Mouse (Mus musculus) erythroblast, embryonic 14.5 days (primary cell): Measurements from ENCODE around the gene Fat3. TPM values are rescaled to one million over a fixed set of nuclear protein-coding genes. Genes with fewer than 3 reads are reported as not detected.

Experiments used
- H3K27me3 ChIP-seq: 2 replicates; pipeline ENCODE4 v1.6.1; 2012; ENCODE audit warnings: inconsistent platforms; ENCODE audit not compliant: control insufficient read depth
- H3K36me3 ChIP-seq: 2 replicates; pipeline ENCODE4 v1.6.1; 2012; ENCODE audit warnings: mild to moderate bottlenecking, inconsistent platforms; ENCODE audit not compliant: control insufficient read depth
- H3K4me1 ChIP-seq: 2 replicates; pipeline ENCODE4 v1.6.1; 2012; ENCODE audit warnings: inconsistent platforms; ENCODE audit not compliant: control insufficient read depth
- H3K4me3 ChIP-seq: replicated peaks from 2 replicates; pipeline ENCODE3; 2012; ENCODE audit warnings: moderate library complexity, mild to moderate bottlenecking, inconsistent platforms
- H3K9me3 ChIP-seq: 2 replicates; pipeline ENCODE4 v1.6.1; 2012; ENCODE audit warnings: low read length, inconsistent platforms, mixed read lengths; ENCODE audit not compliant: control insufficient read depth
- GATA1 ChIP-seq: IDR thresholded peaks from 2 replicates; pipeline ENCODE4 v1.6.1; 2012; ENCODE audit warnings: low read length, inconsistent platforms, mixed read lengths
- TAL1 ChIP-seq: IDR thresholded peaks from 3 replicates; pipeline ENCODE4 v1.6.1; 2012; ENCODE audit warnings: low read length, inconsistent platforms, mixed read lengths
- polyA plus RNA-seq: library from polyadenylated mRNA; stranded (reverse); fragments of >175 nt; gene quantifications from 2 replicates; pipeline ENCODE4 v1.2.3, GENCODE M21; 2012

The Fat3 gene
- polyA plus RNA-seq, 1 experiment, result 0.03 TPM

DNA sequence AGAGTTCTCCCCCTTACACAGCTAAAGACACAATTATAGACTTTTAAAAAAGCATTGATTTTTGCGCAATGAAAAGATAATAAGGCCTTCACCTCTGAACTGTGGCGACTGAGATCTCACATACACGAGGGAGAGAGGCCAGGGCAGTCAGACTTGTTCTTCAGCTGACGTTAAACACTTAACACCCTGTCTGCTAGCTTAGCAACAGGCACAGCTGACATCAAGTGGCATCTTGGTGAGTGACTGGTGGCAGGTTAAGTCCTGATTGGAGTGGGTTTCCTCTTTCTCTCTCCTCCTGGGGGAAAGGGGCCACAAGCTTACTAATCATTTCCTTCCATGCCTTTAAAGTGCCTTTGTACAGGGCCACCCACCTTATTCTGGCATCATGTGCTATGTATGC lies 631.1 kb downstream of the Fat3 start:
- no peak for TF ChIP-seq TAL1
- TF ChIP-seq GATA1, result no peak
- Histone ChIP-seq H3K9me3 (no peaks in the 10 kb centered on the region), H3K4me3 (no peak overlapping the region), H3K27me3 (peaks cover 7% of the 10 kb centered on the region; the same call in 1 of the 2 replicates), H3K4me1 (no peaks in the 10 kb centered on the region), H3K36me3 (no peaks in the 10 kb centered on the region)

DNA sequence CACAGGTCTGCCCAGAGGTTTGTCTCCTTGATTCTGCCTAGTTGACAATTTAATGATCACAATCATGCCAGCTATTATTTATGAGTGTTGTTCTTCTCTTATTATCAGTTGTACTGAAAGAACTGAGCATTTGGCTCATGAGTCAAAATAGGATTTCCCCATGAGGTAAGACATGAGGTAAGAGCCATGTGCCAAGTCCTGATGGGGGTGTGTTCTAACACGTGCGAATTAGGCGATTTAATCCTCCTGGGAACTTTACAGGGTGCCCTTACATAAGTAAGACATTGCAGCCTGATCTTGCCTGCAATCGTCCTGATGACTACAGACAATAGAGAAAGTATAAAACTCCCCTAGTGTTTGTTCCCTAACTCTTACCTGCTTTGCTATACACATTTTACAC lies 631.6 kb downstream of the Fat3 start:
- TF ChIP-seq GATA1 (no peak), TAL1 (no peak)
- H3K36me3 ChIP-seq, result no peaks in the 10 kb centered on the region
- peaks cover 5% of the 10 kb centered on the region; the same call in 1 of the 2 replicates for H3K27me3 ChIP-seq
- no peaks in the 10 kb centered on the region for H3K9me3 ChIP-seq
- H3K4me3 ChIP-seq, result no peak overlapping the region
- H3K4me1 ChIP-seq, result no peaks in the 10 kb centered on the region

DNA sequence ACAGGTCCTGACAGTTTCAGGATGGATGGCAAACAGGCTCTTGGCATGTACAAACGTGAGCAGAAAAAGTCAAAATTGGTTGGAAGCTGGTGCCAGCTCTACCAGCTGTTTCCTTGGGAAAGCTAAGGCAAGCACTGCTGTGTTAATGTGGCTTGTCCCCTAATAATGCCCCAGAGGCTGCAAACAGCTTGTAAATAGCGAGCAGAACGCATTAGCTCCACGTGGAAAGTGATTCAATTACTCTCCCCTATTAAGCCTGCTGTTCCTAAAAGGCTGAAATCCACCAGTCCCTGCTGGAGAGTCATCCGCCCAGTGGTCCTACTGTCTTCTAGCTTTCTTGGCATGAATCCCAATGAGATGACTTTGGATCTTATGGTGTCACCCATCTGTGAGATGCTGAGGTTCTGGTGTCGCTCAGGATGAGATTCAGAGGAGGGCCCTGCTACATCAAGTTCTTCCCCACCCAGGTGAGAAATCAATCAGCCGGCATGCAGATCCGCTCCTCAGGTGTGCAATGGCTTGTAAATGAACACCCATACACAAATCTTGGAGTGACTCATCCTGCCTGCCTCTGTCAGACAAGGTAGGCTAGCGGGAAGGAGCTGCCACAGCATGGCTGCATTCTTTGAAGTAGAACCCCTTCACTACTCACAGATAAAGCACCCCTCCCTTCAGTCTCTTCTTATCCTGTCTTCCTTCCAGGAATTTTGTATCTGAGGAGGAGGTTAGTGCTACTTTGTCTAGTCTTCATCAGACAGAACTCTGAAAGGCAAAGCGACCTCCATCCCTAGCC lies 634.6 kb downstream of the Fat3 start:
- Histone ChIP-seq H3K36me3 (no peaks in the 10 kb centered on the region), H3K9me3 (no peaks in the 10 kb centered on the region; the same call in 1 of the 2 replicates), H3K4me1 (no peaks in the 10 kb centered on the region), H3K27me3 (no peaks in the 10 kb centered on the region), H3K4me3 (no peak overlapping the region)
- TF ChIP-seq GATA1 (no peak), TAL1 (no peak)

DNA sequence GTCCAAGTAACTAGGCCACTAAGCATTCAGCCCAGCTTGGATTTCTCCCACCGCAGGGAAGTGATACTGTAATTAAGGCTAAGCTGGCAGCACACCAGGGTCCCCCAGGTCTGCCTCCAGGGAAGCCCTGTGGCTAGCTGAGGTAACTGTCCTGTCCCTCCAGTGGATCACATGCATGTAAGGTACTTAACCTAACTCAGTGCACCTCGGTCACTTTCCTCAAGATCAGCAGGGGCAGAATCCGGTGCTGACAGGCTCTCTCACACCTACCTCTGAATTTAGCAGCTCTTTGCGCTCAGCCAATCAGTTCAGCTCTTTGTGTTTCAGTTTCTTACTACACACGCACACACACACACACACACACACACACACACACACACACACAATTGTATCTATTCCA lies 639.7 kb downstream of the Fat3 start:
- H3K36me3 ChIP-seq, result no peaks in the 10 kb centered on the region
- no peaks in the 10 kb centered on the region; the same call in 1 of the 2 replicates for H3K9me3 ChIP-seq
- TF ChIP-seq TAL1, result no peak
- TF ChIP-seq GATA1, result no peak
- no peaks in the 10 kb centered on the region for H3K4me1 ChIP-seq
- no peak overlapping the region for H3K4me3 ChIP-seq
- H3K27me3 ChIP-seq, result no peaks in the 10 kb centered on the region
